Mouse (Mus musculus) spleen, adult 2 months (tissue): ENCODE results near the gene S100a2.

Experiments
- CTCF ChIP-seq: fragments of 200-500 bp; IDR thresholded peaks from 2 replicates; pipeline ENCODE4 v1.5.1; 2011; ENCODE audit warnings: mild to moderate bottlenecking, inconsistent platforms; ENCODE audit not compliant: insufficient read depth, insufficient read length, insufficient replicate concordance; ENCODE audit errors: extremely low read depth
- POLR2A ChIP-seq: fragments of 200-500 bp; IDR thresholded peaks from 2 replicates; pipeline ENCODE4 v1.6.1; 2011; ENCODE audit warnings: low read depth, low read length, inconsistent platforms

GRCm38 (mm10) chr3:90589390-90589789, 657 bp upstream of the S100a2 start:
- TF ChIP-seq CTCF (no peak), POLR2A (no peak)
